Mouse (Mus musculus) right cerebral cortex, postnatal 10 days (tissue): ENCODE results near the gene Olfr952.

ENCODE experiments used
- DNase-seq, 2 experiments: peaks; one replicate each; pipeline ENCODE4 v3.0.0; 2021; ENCODE audit warnings: low spot score in 2 of 2

Olfr952 gene

GRCm38 (mm10) chr9:39427048-39427447 lies at the start of gene Olfr952:
TSS of gene Olfr952 (minus strand) at chr9:39427148.
- no peak for DNase-seq

DNA sequence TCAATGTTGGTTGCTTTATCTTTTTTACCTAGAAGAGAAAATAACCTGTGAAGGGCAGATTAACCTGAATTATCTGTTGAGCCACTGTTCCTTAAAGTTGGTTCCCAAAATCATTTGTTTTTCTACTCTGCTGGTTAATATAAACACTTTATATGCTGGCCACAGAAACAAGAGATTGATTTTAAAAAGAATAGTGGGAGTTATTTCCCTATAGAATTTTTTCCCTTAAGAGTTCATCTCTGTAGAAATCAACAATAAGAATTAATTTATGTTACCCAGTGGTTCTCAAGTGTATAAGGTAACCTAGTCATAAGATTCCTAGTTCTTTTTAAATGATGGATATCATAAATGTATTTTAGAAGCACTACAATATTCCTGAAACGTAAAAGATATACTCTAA lies 44.9 kb upstream of the Olfr952 start, which contains the start of gene Olfr955:
TSS of gene Olfr955 (minus strand) at position 101 of the 400 bp plus-strand sequence.
- DNase-seq, result no peak

- no peak for DNase-seq
These were observed 29.5 kb upstream of the Olfr952 start, which contains the start of gene Olfr954 for GRCm38 (mm10) chr9:39456401-39456800. TSS of gene Olfr954 (plus strand) at chr9:39456701.

DNA sequence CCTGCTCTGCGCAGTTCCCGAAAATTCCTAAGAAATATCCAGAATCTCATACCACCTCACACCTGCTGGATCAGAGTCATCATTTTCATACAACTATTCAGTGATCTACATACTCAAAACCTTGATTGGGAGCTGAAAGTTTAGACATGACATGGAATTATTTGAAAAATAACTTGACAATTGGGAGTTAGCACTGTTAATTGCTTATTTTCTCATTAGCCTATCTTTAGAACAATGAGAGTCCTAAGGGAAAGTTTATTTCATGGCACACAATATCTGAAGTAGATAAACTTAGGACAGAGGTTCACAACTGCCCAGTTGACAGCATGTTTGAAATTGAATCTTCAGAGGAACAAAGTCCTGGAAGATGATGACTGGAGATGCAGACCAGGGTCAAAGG lies 39.8 kb downstream of the Olfr952 start, which contains the start of gene Olfr951:
TSS of gene Olfr951 (plus strand) at position 301 of the 400 bp plus-strand sequence.
- no peak for DNase-seq
